Mouse (Mus musculus) heart, embryonic 14.5 days (tissue): ENCODE measurements around the gene Gga3. TPM values are rescaled to one million over a fixed set of nuclear protein-coding genes. Genes with fewer than 3 reads are reported as not detected.

Source experiments
- ATAC-seq: fragments of 200-750 bp; cut with Nextera tagmentation; 2 replicates; pipeline ENCODE4 v1.8.0; 2017; ENCODE audit warnings: low read depth, moderate TSS enrichment; ENCODE audit not compliant: insufficient number of reproducible peaks, insufficient read depth, low FRiP score
- H3K27ac ChIP-seq, 2 experiments: fragments of 200-500 bp in 1 of 2; fragments of 300-500 bp in 1 of 2; sonication (generic) in 1 of 2; replicated peaks in 1 of 2; 2 replicates each; pipeline ENCODE4 v1.5.1; 2012 to 2014; ENCODE audit warnings: low read depth in 2 of 2, low read length in 2 of 2, control low read depth in 1 of 2, mild to moderate bottlenecking in 1 of 2, mixed read lengths in 1 of 2; ENCODE audit not compliant: control insufficient read depth in 1 of 2, insufficient read depth in 1 of 2
- H3K27me3 ChIP-seq: fragments of 300-500 bp; sonication (generic); 2 replicates; pipeline ENCODE4 v1.6.1; 2014; ENCODE audit warnings: mild to moderate bottlenecking, low read length, control low read depth; ENCODE audit not compliant: control insufficient read depth, insufficient read depth
- H3K36me3 ChIP-seq: fragments of 300-500 bp; sonication (generic); 2 replicates; pipeline ENCODE4 v1.6.1; 2014; ENCODE audit warnings: mild to moderate bottlenecking, control low read depth, low read length, mixed read lengths; ENCODE audit not compliant: control insufficient read depth, insufficient read depth
- H3K4me1 ChIP-seq, 2 experiments: fragments of 200-500 bp in 1 of 2; fragments of 300-500 bp in 1 of 2; sonication (generic) in 1 of 2; 2 replicates each; pipeline ENCODE4 v1.6.1; 2012 to 2014; ENCODE audit warnings: low read length in 2 of 2, control low read depth in 1 of 2, mixed read lengths in 1 of 2; ENCODE audit not compliant: control insufficient read depth in 2 of 2, insufficient read depth in 2 of 2
- H3K4me2 ChIP-seq: fragments of 300-500 bp; sonication (generic); 2 replicates; pipeline ENCODE4 v1.6.1; 2014; ENCODE audit warnings: mild to moderate bottlenecking, low read length
- H3K4me3 ChIP-seq, 2 experiments: fragments of 200-500 bp in 1 of 2; fragments of 300-500 bp in 1 of 2; sonication (generic) in 1 of 2; 2 replicates each; pipeline ENCODE4 v1.5.1; 2012 to 2014; ENCODE audit warnings: low read length in 2 of 2, mild to moderate bottlenecking in 2 of 2, control low read depth in 1 of 2, low read depth in 1 of 2, moderate library complexity in 1 of 2; ENCODE audit not compliant: control insufficient read depth in 1 of 2, insufficient read depth in 1 of 2
- H3K9ac ChIP-seq: fragments of 300-500 bp; sonication (generic); 2 replicates; pipeline ENCODE4 v1.6.1; 2014; ENCODE audit warnings: mild to moderate bottlenecking, low read length
- H3K9me3 ChIP-seq: fragments of 300-500 bp; sonication (generic); 2 replicates; pipeline ENCODE4 v1.6.1; 2016; ENCODE audit warnings: low read length, control low read depth; ENCODE audit not compliant: control insufficient read depth
- WGBS: fragments of 180-500 bp; shearing (Covaris S2); extraction: QIAGEN DNeasy Blood & Tissue Kit; methylation state at CpG from one replicate; pipeline ENCODE4 v1.1.7; 2014; 5-methylcytosine and 5-hydroxymethylcytosine counted together
- polyA plus RNA-seq: library from polyadenylated mRNA; unstranded; fragments of >200 nt; fragmentation: Nextera tagmentation; extraction: Ambion mirVana; gene quantifications from 2 replicates; pipeline ENCODE4 v1.2.1, GENCODE M21; 2014

Gene Gga3
- polyA plus RNA-seq, 1 experiment from 2014 or later, result 17.2 TPM

DNA sequence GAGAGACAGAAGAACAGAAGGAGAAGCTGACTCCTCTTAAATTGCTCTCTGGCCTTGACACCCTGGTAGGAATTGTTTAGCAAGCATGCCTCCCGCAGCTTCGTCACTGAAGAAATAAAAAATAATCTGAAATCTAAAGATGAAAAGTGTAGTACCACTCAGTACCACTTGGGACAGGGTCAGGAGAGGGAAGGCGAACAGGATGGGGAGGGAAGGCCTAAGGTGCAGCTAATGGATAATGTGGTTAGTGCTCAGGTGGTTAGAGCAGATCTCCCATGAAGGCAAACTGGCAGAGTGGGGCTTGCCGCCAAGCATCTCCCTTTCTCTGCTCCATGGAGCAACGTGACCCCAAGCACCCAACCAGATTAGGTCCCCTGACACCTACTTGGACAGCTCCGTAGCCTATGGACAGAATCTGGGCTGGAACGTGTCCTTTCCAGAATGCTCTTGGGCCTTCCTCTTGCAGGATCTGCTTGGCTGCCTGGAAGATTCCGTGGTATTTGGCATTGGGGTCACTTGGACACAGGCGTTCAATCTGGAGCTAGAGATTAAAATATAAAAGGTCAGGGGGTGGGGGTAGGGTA, 19.7 kb upstream of the Gga3 start:
- no peak overlapping the region for H3K9ac ChIP-seq
- peaks cover 52% of the 10 kb centered on the region for H3K36me3 ChIP-seq
- H3K4me3 ChIP-seq, result no peak overlapping the region
- no peak for ATAC-seq
- no peak overlapping the region for H3K4me2 ChIP-seq
- no peaks in the 10 kb centered on the region for H3K27me3 ChIP-seq
- no peak overlapping the region for H3K27ac ChIP-seq
- H3K4me1 ChIP-seq, result peaks cover 2 to 10% of the 10 kb centered on the region in 2 experiments; a peak in 2 of 4 replicates
- no peaks in the 10 kb centered on the region for H3K9me3 ChIP-seq
- WGBS, result 78% methylated on average over 9 of the region's 9 CpGs

DNA sequence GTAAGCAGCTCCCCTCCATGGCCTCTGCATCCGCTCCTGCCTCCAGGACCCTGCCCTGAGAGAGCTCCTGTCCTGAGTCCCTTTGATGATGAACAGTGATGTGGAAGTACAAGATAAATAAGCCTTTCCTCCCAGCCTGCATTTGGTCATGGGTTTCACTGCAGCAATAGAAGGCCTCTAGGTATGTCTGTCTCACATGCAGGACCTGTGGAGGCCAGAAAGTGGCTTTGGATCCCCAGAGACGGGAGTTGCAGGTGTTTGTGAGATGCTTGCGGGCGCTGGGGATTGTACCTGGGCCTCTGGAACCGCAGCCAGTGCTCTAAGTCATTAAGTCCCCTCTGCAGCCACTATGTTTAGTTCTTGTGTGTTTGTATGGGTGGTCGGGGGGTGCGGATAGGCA, 16.1 kb upstream of the Gga3 start:
- Histone ChIP-seq H3K9me3 (no peaks in the 10 kb centered on the region), H3K9ac (no peak overlapping the region), H3K27me3 (no peaks in the 10 kb centered on the region), H3K4me1 (peaks cover 10 to 14% of the 10 kb centered on the region in 2 experiments; a peak in 3 of 4 replicates), H3K4me3 (no peak overlapping the region), H3K36me3 (peaks cover 79% of the 10 kb centered on the region), H3K27ac (no peak overlapping the region), H3K4me2 (no peak overlapping the region)
- ATAC-seq, result no peak
- 94% methylated on average over 7 of the region's 7 CpGs for WGBS

DNA sequence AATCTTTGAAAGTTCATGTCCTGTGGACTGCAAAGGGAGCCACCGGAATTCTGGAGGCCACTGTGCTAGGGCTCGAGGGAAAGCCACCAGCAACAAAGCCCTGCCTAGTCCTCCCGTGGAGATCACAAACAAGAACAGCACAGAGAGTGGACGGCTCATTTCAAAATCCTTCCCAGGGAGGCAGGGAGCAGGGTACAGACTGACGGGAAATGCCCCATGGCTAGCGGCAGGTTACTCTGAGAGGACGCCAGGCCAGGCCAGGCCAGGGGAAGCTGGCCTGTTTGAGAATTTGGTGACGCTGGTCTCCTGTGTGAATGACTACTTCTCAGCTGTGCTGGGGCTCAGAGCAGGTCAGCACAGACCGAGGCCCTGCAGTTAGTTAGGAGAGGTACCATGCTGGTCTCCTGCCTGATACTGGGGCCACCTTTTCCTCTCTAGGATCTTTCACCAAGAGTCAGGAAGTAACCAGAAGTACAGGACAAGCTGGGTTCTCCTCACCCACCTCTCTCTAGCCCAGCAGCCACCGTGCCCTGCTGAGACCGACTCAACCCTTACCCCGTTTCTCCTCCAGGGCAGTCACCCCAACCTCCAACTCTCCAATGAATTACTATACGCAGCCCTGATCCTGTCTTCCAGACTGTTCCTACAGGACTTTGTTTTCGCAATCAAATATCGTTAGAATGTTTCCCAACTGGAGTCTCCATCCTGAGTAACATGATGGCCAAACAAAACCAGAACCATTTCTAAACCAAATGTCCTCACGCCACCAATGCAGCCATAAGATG, 15.1 kb upstream of the Gga3 start:
- H3K9ac ChIP-seq, result no peak overlapping the region
- no peak overlapping the region for H3K4me3 ChIP-seq
- H3K27me3 ChIP-seq, result no peaks in the 10 kb centered on the region
- H3K4me1 ChIP-seq, result peaks cover 10 to 19% of the 10 kb centered on the region in 2 experiments; a peak in 3 of 4 replicates
- no peak for ATAC-seq
- 89% methylated on average over 16 of the region's 16 CpGs for WGBS
- H3K36me3 ChIP-seq, result peaks cover 81% of the 10 kb centered on the region
- H3K4me2 ChIP-seq, result no peak overlapping the region
- no peak overlapping the region for H3K27ac ChIP-seq
- H3K9me3 ChIP-seq, result no peaks in the 10 kb centered on the region

- H3K27me3 ChIP-seq, result no peaks in the 10 kb centered on the region
Observed at GRCm38 (mm10) chr11:115618001-115618400, 14.2 kb upstream of the Gga3 start.

DNA sequence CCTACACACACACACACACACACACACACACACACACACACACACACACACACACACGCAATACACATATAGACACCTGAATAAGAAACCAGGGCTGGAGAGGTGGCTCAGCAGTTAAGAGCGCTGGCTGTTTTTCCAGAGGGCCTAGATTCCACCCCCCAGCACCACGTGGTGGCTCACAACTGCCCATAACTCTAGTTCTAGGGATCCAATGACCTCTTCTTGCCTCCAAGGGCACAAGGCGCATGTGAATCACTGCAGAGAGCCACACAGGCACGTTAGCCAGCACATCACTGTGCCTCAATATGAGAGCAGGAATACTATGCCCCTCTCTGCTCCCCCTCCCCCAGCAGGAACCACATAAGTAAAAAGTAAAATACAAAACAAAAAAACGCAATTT, 13.0 kb upstream of the Gga3 start:
- Histone ChIP-seq H3K36me3 (peaks cover 62% of the 10 kb centered on the region), H3K4me1 (peaks cover 15 to 31% of the 10 kb centered on the region in 2 experiments; a peak in 3 of 4 replicates), H3K4me3 (no peak overlapping the region), H3K27me3 (no peaks in the 10 kb centered on the region), H3K9me3 (no peaks in the 10 kb centered on the region), H3K9ac (peak overlapping the region; percentile 14; the same call in 1 of the 2 replicates), H3K27ac (peak overlapping the region in 1 of 2 experiments; percentile 21; a peak in 1 of 4 replicates), H3K4me2 (no peak overlapping the region)
- WGBS, result 65% methylated on average over 6 of the region's 6 CpGs
- no peak for ATAC-seq

More at GRCm38 (mm10) chr11:115618001-115618400, 14.2 kb upstream of the Gga3 start:
- no peak for ATAC-seq
- Histone ChIP-seq H3K4me1 (peaks cover 14 to 28% of the 10 kb centered on the region in 2 experiments; a peak in 3 of 4 replicates), H3K9ac (no peak overlapping the region), H3K36me3 (peaks cover 73% of the 10 kb centered on the region), H3K4me3 (no peak overlapping the region), H3K4me2 (no peak overlapping the region), H3K9me3 (no peaks in the 10 kb centered on the region), H3K27ac (no peak overlapping the region)
- WGBS, result 88% methylated on average over 2 of the region's 2 CpGs

DNA sequence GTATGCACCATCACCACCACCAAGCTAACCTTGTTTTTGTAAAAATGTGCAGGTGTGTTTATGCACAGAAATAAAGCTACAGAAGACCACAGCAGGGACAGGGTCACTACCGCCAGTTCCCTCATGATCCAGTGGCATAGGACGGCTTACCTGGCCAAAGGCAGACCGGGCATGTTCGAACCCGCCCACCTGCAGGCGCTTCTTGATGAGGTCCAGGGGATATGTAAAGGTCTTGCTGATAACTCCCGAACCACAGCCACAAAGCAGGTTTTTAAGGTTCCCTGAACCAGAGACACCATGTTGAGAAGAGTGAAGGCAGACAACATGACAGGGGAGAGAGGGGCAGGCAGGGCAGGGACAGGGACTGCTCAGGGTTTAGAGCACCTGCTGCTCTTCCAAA, 12.5 kb upstream of the Gga3 start:
- Histone ChIP-seq H3K9me3 (no peaks in the 10 kb centered on the region), H3K4me1 (peaks cover 19 to 36% of the 10 kb centered on the region in 2 experiments; a peak in 3 of 4 replicates), H3K27ac (no peak overlapping the region), H3K36me3 (peaks cover 59% of the 10 kb centered on the region), H3K4me3 (no peak overlapping the region), H3K4me2 (no peak overlapping the region), H3K27me3 (no peaks in the 10 kb centered on the region), H3K9ac (no peak overlapping the region)
- WGBS, result 90% methylated on average over 7 of the region's 7 CpGs
- ATAC-seq, result no peak

- H3K36me3 ChIP-seq, result peaks cover 54% of the 10 kb centered on the region
- ATAC-seq, result no peak
- no peaks in the 10 kb centered on the region for H3K27me3 ChIP-seq
- H3K9me3 ChIP-seq, result no peaks in the 10 kb centered on the region
- no peak overlapping the region for H3K4me2 ChIP-seq
- no peak overlapping the region for H3K27ac ChIP-seq
- no peak overlapping the region for H3K4me3 ChIP-seq
- WGBS, result 83% methylated on average over 6 of the region's 6 CpGs
- H3K4me1 ChIP-seq, result peaks cover 19 to 36% of the 10 kb centered on the region in 2 experiments; a peak in 3 of 4 replicates
- H3K9ac ChIP-seq, result no peak overlapping the region
Observed at GRCm38 (mm10) chr11:115615875-115616274, 12.0 kb upstream of the Gga3 start.
